Mouse (Mus musculus): ENCODE data around the gene Klhl35.

The Klhl35 gene

GRCm38 (mm10) chr7:99454044-99454443 is 11.8 kb upstream of the Klhl35 start:
- no peak for DNase-seq

GRCm38 (mm10) chr7:99458849-99459248 is 7.0 kb upstream of the Klhl35 start:
- no peak for DNase-seq

- DNase-seq, result no peak
Observed at GRCm38 (mm10) chr7:99459888-99460652, 5.7 kb upstream of the Klhl35 start.

GRCm38 (mm10) chr7:99463120-99463519 is 2.7 kb upstream of the Klhl35 start:
- DNase-seq, result no peak

- DNase-seq, result peak; percentile 83
Observed at GRCm38 (mm10) chr7:99467916-99468282, 2.1 kb downstream of the Klhl35 start.

GRCm38 (mm10) chr7:99468283-99469132 is 2.7 kb downstream of the Klhl35 start:
- DNase-seq, result no peak

- no peak for DNase-seq
Observed at GRCm38 (mm10) chr7:99469680-99470405, 4.0 kb downstream of the Klhl35 start.

- DNase-seq, result no peak
Observed at GRCm38 (mm10) chr7:99471578-99471977, 5.8 kb downstream of the Klhl35 start.

GRCm38 (mm10) chr7:99473638-99474407 is 8.0 kb downstream of the Klhl35 start:
- DNase-seq, result no peak

- DNase-seq, result no peak
Observed at GRCm38 (mm10) chr7:99474836-99475561, 9.2 kb downstream of the Klhl35 start.

- DNase-seq, result no peak
Observed at GRCm38 (mm10) chr7:99475562-99475911, 9.7 kb downstream of the Klhl35 start.

- DNase-seq, result no peak
Observed at GRCm38 (mm10) chr7:99476558-99477114, 10.8 kb downstream of the Klhl35 start.

- no peak for DNase-seq
Observed at GRCm38 (mm10) chr7:99477235-99477634, 11.4 kb downstream of the Klhl35 start.

GRCm38 (mm10) chr7:99482637-99483036 is 16.8 kb downstream of the Klhl35 start:
- DNase-seq, result peak; percentile 33

GRCm38 (mm10) chr7:99483271-99483923 is 17.6 kb downstream of the Klhl35 start, which contains the start of gene Rps3:
Rps3 (minus strand) TSS chr7:99483738.
- DNase-seq, result peak; percentile 98

GRCm38 (mm10) chr7:99483924-99484319 is 18.1 kb downstream of the Klhl35 start:
- DNase-seq, result no peak

- DNase-seq, result peak; percentile 34
Observed at GRCm38 (mm10) chr7:99484679-99485078, 18.9 kb downstream of the Klhl35 start.

GRCm38 (mm10) chr7:99489708-99490107 is 23.9 kb downstream of the Klhl35 start:
- no peak for DNase-seq

- peak; percentile 20 for DNase-seq
Observed at GRCm38 (mm10) chr7:99499128-99499527, 33.3 kb downstream of the Klhl35 start.

GRCm38 (mm10) chr7:99500201-99500600 is 34.4 kb downstream of the Klhl35 start:
- DNase-seq, result peak; percentile 79

GRCm38 (mm10) chr7:99500655-99501054 is 34.9 kb downstream of the Klhl35 start:
- no peak for DNase-seq
